Comparison of ENCODE assay signal across 8 mouse cellular contexts in genomic region chr15:101453093-101453736, GRCm38 (mm10). TPM values are rescaled to one million over a fixed set of nuclear protein-coding genes. Genes with fewer than 3 reads are reported as not detected.
DNase-seq lines count a peak whose midpoint lies in the region; ATAC-seq and TF ChIP-seq lines count a peak whose summit lies in the region.

No protein-coding gene starts in this region.

- no peak overlapping the region for H3K4me2 ChIP-seq in forebrain, postnatal 0 days (ENCODE audit: low read depth)
- no peak overlapping the region for H3K4me2 ChIP-seq in liver, embryonic 14.5 days (ENCODE audit: low read depth)

- intact Hi-C loops in heart, postnatal 25 days (cut with DNase I) = loop anchor here (2.0 kb wide), 1 partner anchor 112 kb away; no protein-coding TSS in a partner anchor

- H3K9ac ChIP-seq in forebrain, postnatal 0 days = no peak overlapping the region
- H3K9ac ChIP-seq in liver, embryonic 14.5 days (replicated peaks) = no peak overlapping the region

- DNase-seq in ES-CJ7 (ENCODE audit: low read depth, low spot score) = peak; percentile 81
- DNase-seq in forebrain, postnatal 0 days = peak; percentile 54
- peak; percentile 57 for DNase-seq in heart, postnatal 25 days (ENCODE audit: low spot score)
- peak; percentile 87 to 90 for DNase-seq in kidney, postnatal 4 days
- peak in 2 of 3 experiments; percentile 7 to 29 for DNase-seq in liver, embryonic 14.5 days (ENCODE audit: low read depth in 3 of 3, low spot score in 3 of 3)
- peak; percentile 50 for DNase-seq in testis, postnatal 14 days (ENCODE audit: low spot score)

- no peak overlapping the region for H3K27ac ChIP-seq in forebrain, postnatal 0 days (ENCODE audit: low read depth, low read length)
- no peak overlapping the region for H3K27ac ChIP-seq in liver, embryonic 14.5 days

- WGBS in forebrain, postnatal 0 days = 9% methylated on average over 13 of the region's 13 CpGs
- WGBS in liver, embryonic 14.5 days (ENCODE audit: insufficient replicate concordance) = 6% methylated on average over 13 of the region's 13 CpGs

- no peak for TF ChIP-seq EP300 in liver, embryonic 14.5 days (IDR thresholded peaks at IDR 0.05; ENCODE audit: low read depth)

- H3K36me3 ChIP-seq in forebrain, postnatal 0 days (ENCODE audit: insufficient read depth) = no peaks in the 10 kb centered on the region
- no peaks in the 10 kb centered on the region for H3K36me3 ChIP-seq in liver, embryonic 14.5 days (replicated peaks; ENCODE audit: control insufficient read depth, insufficient read depth, low read depth)

- no peaks in the 10 kb centered on the region for H3K27me3 ChIP-seq in forebrain, postnatal 0 days (ENCODE audit: insufficient read depth, low read length)
- H3K27me3 ChIP-seq in liver, embryonic 14.5 days (ENCODE audit: control insufficient read depth, insufficient read depth, low read length) = no peaks in the 10 kb centered on the region

- TF ChIP-seq CTCF in forebrain, postnatal 0 days (IDR thresholded peaks at IDR 0.05; ENCODE audit: low read depth) = peak; percentile 68
- peak; percentile 81 for TF ChIP-seq CTCF in liver, embryonic 14.5 days (IDR thresholded peaks at IDR 0.05; ENCODE audit: low read depth)

- H3K4me1 ChIP-seq in forebrain, postnatal 0 days (ENCODE audit: insufficient read depth) = no peaks in the 10 kb centered on the region
- no peaks in the 10 kb centered on the region for H3K4me1 ChIP-seq in liver, embryonic 14.5 days (replicated peaks; ENCODE audit: control insufficient read depth in 2 of 2, insufficient read depth in 2 of 2, low read length in 1 of 2)

- H3K9me3 ChIP-seq in forebrain, postnatal 0 days (ENCODE audit: low read length) = 0 out of 2 replicates have a peak, but pooled peaks cover 3% of the 10 kb centered on the region
- no peaks in the 10 kb centered on the region; the same call in 1 of the 2 replicates for H3K9me3 ChIP-seq in liver, embryonic 14.5 days (ENCODE audit: control insufficient read depth, low read length)

- ATAC-seq in cerebellum, adult (ENCODE audit: insufficient number of reproducible peaks, low FRiP score, low TSS enrichment) = peak; percentile 52; the same call in 1 of the 2 replicates
- peak; percentile 79 for ATAC-seq in forebrain, postnatal 0 days
- ATAC-seq in liver, embryonic 14.5 days (ENCODE audit: insufficient read depth) = no peak
- ATAC-seq in neutrophil, adult 5-6 weeks (ENCODE audit: extremely low read depth, insufficient number of reproducible peaks, low FRiP score, poor library complexity, severe bottlenecking) = peak; percentile 62

- H3K4me3 ChIP-seq in forebrain, postnatal 0 days (ENCODE audit: low read depth, low read length) = no peak overlapping the region
- H3K4me3 ChIP-seq in liver, embryonic 14.5 days (ENCODE audit: insufficient read depth in 1 of 2, low read depth in 2 of 2, low read length in 2 of 2) = no peak overlapping the region

RNA-seq across cellular contexts. Expression of gene Krt88, which starts 5.7 kb away (rescaled TPM):
- not detected in 2 replicates for total RNA-seq in forebrain, postnatal 0 days (2014; rRNA removed)
- not detected in 2 replicates for polyA plus RNA-seq in forebrain, postnatal 0 days (2015; fragmentation: Nextera tagmentation; extraction: Ambion mirVana)
- not detected for total RNA-seq in heart, postnatal 25 days (2021)
- not detected in 2 replicates for polyA plus RNA-seq in liver, embryonic 14.5 days (2012; rRNA removed)
- not detected in 2 replicates for polyA plus RNA-seq in liver, embryonic 14.5 days (2014; fragmentation: Nextera tagmentation; extraction: Ambion mirVana)
- total RNA-seq in neutrophil, adult 5-6 weeks (2017) = not detected in 2 replicates

RNA-seq across cellular contexts. Expression of gene Krt81, which starts 10.3 kb away (rescaled TPM):
- not detected in 2 replicates for total RNA-seq in forebrain, postnatal 0 days (2014; rRNA removed)
- not detected in 2 replicates for polyA plus RNA-seq in forebrain, postnatal 0 days (2015; fragmentation: Nextera tagmentation; extraction: Ambion mirVana)
- total RNA-seq in heart, postnatal 25 days (2021) = not detected
- not detected in 2 replicates for polyA plus RNA-seq in liver, embryonic 14.5 days (2012; rRNA removed)
- polyA plus RNA-seq in liver, embryonic 14.5 days (2014; fragmentation: Nextera tagmentation; extraction: Ambion mirVana) = not detected in 2 replicates
- not detected in 2 replicates for total RNA-seq in neutrophil, adult 5-6 weeks (2017)

RNA-seq across cellular contexts. Expression of gene Krt87, which starts 14.6 kb away (rescaled TPM):
- total RNA-seq in forebrain, postnatal 0 days (2014; rRNA removed) = 0.15 and 0.52 TPM in 2 replicates
- 0.36 and 0.38 TPM in 2 replicates for polyA plus RNA-seq in forebrain, postnatal 0 days (2015; fragmentation: Nextera tagmentation; extraction: Ambion mirVana)
- total RNA-seq in heart, postnatal 25 days (2021) = not detected
- polyA plus RNA-seq in liver, embryonic 14.5 days (2012; rRNA removed) = not detected in 2 replicates
- not detected in 2 replicates for polyA plus RNA-seq in liver, embryonic 14.5 days (2014; fragmentation: Nextera tagmentation; extraction: Ambion mirVana)
- total RNA-seq in neutrophil, adult 5-6 weeks (2017) = not detected in 2 replicates

RNA-seq across cellular contexts. Expression of gene Krt86, which starts 20.1 kb away (rescaled TPM):
- 0.14 TPM in 1 of 2 replicates, not detected in the other for total RNA-seq in forebrain, postnatal 0 days (2014; rRNA removed)
- 0.11 and 0.19 TPM in 2 replicates for polyA plus RNA-seq in forebrain, postnatal 0 days (2015; fragmentation: Nextera tagmentation; extraction: Ambion mirVana)
- not detected for total RNA-seq in heart, postnatal 25 days (2021)
- not detected in 2 replicates for polyA plus RNA-seq in liver, embryonic 14.5 days (2012; rRNA removed)
- polyA plus RNA-seq in liver, embryonic 14.5 days (2014; fragmentation: Nextera tagmentation; extraction: Ambion mirVana) = not detected in 2 replicates
- 5.8 and 7.0 TPM in 2 replicates for total RNA-seq in neutrophil, adult 5-6 weeks (2017)

RNA-seq across cellular contexts. Expression of gene Krt83, which starts 38.1 kb away (rescaled TPM):
- total RNA-seq in forebrain, postnatal 0 days (2014; rRNA removed) = not detected in 2 replicates
- not detected in 2 replicates for polyA plus RNA-seq in forebrain, postnatal 0 days (2015; fragmentation: Nextera tagmentation; extraction: Ambion mirVana)
- total RNA-seq in heart, postnatal 25 days (2021) = not detected
- polyA plus RNA-seq in liver, embryonic 14.5 days (2012; rRNA removed) = 0.03 TPM in 1 of 2 replicates, not detected in the other
- 0.30 TPM in 1 of 2 replicates, not detected in the other for polyA plus RNA-seq in liver, embryonic 14.5 days (2014; fragmentation: Nextera tagmentation; extraction: Ambion mirVana)
- total RNA-seq in neutrophil, adult 5-6 weeks (2017) = 0.37 and 1.9 TPM in 2 replicates

Comparison
In these comparisons a context has a peak if more than half of its experiments do, and no peak if none do; other contexts are left out.
1. DNase-seq: peak in every context shown above with its lines; median percentile 88 in kidney, postnatal 4 days; 81 in ES-CJ7; 57 in heart, postnatal 25 days; 54 in forebrain, postnatal 0 days; 50 in testis, postnatal 14 days; 18 in liver, embryonic 14.5 days.